Mouse (Mus musculus): ENCODE results near the gene Cd200r1. TPM values are rescaled to one million over a fixed set of nuclear protein-coding genes. Genes with fewer than 3 reads are reported as not detected.
"Not testable (repeated sequence)": the region's sequence is repeated elsewhere in the genome, so short reads cannot be mapped to it uniquely, and the experiment has no call there.

The Cd200r1 gene
- total RNA-seq, 4 experiments from 2014 or later = 0.67 to 1.0 (median 0.91) TPM

- DNase-seq (ENCODE audit: low spot score in 2 of 2) = peak in 1 of 2 experiments; percentile 28
Observed at GRCm38 (mm10) chr16:44766320-44766892, 870 bp downstream of the Cd200r1 start.

DNA sequence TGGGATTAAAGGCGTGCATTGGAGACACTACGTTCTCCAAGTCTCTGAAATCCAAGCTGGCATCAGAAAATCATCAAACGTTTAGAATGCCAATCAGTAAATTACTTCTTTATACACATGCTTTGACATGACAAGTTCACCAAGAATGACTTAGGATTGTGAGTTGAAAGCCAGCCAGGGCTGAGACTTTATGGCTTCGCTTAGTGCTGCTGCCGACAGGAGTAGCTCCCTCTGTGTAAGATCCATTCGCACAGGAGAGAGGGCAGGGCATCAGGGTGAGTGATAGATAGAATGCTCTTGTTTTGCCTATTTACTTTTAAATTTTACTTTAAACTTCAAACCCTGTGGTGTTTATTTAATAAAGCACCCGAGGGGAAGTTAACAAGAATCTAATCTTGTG, 2.0 kb downstream of the Cd200r1 start:
- DNase-seq (ENCODE audit: low spot score in 2 of 2) = no peak

DNA sequence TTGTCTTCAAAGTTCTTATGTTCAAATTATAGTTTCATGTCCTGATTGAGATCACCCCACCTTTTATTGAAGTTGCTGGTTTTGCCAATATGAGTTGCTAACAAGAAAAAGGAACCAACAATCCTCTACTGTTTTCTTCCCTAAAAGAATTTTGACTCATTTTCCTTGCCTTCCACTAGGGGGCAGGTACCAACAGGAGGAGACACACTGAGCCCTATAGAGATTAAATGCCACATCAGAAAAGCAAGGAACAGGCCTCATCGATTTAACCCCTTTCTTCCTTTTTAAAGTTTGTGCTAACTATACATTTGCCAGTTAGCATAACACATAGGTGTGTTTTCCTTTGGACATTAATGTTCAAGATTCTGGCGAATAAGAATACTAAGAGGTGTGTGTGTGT, 2.4 kb downstream of the Cd200r1 start:
- DNase-seq (ENCODE audit: low spot score in 2 of 2) = no peak

GRCm38 (mm10) chr16:44772577-44772976, 7.0 kb downstream of the Cd200r1 start:
- DNase-seq (ENCODE audit: low spot score in 2 of 2) = no peak

DNA sequence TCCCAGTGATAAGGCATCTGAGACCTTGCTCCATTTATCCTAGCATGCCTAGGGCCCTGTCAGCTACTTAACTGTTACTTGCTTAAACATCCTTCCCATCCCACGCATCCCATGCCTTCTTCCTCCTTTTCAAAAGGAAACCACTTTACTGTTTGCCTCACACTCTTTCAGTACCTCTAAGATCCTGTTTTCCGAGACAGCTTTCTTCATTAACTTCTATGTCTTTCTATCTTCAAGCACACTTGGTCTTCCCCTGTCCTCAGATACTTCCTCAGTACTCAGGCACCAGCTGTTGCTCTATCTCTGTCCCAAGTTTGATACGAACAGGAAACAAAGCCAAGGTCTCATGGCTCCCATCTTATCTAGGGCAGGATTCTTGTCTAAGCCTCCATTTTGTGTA, 8.1 kb downstream of the Cd200r1 start:
- no peak for DNase-seq (ENCODE audit: low spot score in 2 of 2)

DNA sequence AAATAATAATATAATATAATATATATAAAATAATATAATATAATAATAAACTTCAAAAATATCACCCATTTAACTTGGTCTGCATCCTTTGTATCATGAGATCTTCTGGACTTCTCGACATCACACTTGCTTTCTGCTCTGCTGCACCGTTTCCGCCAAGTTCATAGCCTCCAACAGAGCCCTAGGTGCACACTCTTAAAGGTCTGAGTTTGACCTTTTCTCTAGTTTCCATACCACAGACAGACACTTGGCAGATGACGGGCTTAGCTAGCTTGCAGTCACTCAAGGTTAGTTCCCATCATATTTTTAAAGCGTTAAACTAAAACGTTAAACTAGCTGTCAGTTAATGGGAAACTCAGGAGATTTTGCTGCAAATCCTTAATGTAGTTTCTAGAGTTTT, 8.7 kb downstream of the Cd200r1 start:
- DNase-seq (ENCODE audit: low spot score in 2 of 2) = no peak

DNA sequence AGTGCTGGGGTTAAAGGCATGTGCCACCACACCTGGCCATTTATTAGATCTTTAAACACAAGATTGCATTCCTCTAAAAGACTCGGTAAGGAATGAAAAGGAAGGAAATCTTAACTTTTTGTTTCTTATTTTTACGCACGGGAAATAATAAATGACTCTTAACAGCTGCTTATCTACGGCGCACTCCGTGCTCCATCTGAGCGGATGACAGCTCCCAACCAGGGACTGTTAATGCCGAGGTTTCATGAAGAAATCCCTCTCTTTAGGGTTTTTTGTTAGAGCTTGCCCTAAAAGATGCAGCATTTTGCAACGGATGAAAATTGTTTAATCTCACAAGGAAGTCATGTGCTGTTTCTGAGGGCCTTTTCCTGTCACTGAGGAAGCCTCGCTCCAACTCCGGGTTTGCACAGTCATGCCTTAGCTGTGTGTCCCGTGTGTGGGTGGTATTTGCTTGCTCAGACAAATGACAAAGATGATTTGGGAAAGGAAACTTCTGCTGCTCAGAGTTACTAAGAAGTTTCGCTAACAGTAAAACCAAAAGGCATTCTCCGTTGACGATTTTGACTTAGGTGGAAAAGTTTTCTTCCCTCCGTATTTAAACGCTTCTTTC, 13.1 kb downstream of the Cd200r1 start:
- DNase-seq (ENCODE audit: low spot score in 2 of 2) = no peak

- no peak for DNase-seq (ENCODE audit: low spot score in 2 of 2)
Observed at GRCm38 (mm10) chr16:44779494-44779893, 14.0 kb downstream of the Cd200r1 start.

DNA sequence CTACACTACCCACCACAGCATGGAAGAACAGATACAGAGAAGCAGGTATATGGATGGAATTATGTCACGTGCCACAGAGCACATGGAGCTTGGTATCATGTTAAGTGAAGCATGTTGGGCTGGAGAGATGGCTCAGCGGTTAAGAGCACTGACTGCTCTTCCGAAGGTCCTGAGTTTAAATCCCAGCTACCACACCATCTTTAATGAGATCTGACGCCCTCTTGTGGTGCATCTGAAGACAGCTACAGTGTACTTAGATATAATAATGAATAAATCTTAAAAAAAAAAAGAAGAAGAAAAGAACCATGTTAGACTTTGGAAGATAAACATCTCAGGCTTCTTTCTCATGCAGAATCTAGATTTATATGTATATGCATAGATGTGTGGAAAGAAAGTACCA, 15.2 kb downstream of the Cd200r1 start:
- no peak for DNase-seq (ENCODE audit: low spot score in 2 of 2)

DNA sequence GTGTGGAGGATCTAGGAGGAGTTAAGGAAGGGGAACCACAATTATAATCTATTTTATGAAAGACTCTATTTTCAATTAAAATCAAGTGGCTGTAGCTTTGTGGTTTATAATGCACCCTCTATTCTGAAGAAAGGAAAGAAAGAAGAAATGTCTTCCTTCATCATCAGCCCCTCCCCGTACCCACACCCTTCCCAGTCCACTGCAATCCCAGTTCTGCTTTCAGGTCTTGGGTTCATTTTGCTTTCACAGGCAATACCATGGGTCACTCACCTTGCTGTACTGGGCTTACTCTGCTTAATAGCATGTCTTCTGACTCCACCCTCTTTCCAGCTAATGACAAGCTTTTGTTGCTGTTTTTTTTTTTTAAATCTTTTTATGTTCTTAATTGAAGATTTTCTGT, 21.4 kb downstream of the Cd200r1 start:
- DNase-seq (ENCODE audit: low spot score in 2 of 2) = no peak

- DNase-seq (ENCODE audit: low spot score in 2 of 2) = no peak
Observed at GRCm38 (mm10) chr16:44794416-44794815, 28.9 kb downstream of the Cd200r1 start.

GRCm38 (mm10) chr16:44805976-44806375, 40.4 kb downstream of the Cd200r1 start:
- DNase-seq (ENCODE audit: low spot score in 2 of 2) = no peak

GRCm38 (mm10) chr16:44810223-44810622, 44.7 kb downstream of the Cd200r1 start:
- not testable (repeated sequence) for DNase-seq (ENCODE audit: low spot score in 2 of 2)

DNA sequence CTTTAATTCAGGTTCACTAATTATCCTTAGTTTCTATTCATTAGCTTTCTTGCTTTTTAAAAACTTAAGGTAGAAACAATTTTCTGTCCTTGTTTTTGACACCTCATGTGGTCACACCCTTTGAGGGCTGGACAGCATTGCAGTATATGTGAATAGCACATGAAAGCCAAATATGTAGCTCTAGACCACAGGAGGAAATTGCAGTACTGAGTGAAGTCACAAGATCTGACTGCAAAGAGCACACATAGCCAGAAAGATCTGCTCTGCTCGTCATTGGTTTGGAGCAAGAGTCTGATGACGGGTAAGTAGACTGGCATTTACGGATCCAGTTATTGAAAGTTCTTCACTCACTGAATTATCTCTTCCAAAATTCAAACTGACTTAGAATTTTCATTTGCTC, 46.0 kb downstream of the Cd200r1 start, which contains the start of gene Cd200r4:
Gene Cd200r4, plus strand, starts transcription at position 190 of the 400 bp plus-strand sequence.
- DNase-seq (ENCODE audit: low spot score in 2 of 2) = no peak

- no peak for DNase-seq (ENCODE audit: low spot score in 2 of 2)
Observed at GRCm38 (mm10) chr16:44812468-44813065, 47.0 kb downstream of the Cd200r1 start.

- no peak for DNase-seq (ENCODE audit: low spot score in 2 of 2)
Observed at GRCm38 (mm10) chr16:44818010-44818409, 52.5 kb downstream of the Cd200r1 start.

GRCm38 (mm10) chr16:44820545-44820944, 55.0 kb downstream of the Cd200r1 start:
- no peak for DNase-seq (ENCODE audit: low spot score in 2 of 2)

DNA sequence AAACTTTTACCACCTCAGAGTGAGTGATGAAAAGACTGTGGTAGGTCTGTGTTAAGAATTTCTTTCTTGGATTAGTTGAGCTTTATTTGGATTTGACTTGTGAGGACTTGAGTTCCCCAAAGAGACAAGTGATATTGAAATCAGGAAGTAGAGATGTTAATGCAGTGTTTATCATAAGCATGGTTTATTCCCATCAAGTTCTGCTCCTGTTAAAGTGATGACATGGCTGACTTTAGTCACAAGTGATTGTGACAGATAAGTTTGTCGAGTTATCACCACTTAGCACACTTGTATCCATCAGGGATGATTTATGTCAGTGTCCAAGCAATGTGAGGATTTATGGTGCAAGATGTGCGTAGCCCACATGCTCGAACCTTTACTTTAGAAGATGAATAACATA, 66.8 kb downstream of the Cd200r1 start:
- no peak for DNase-seq (ENCODE audit: low spot score in 2 of 2)

DNA sequence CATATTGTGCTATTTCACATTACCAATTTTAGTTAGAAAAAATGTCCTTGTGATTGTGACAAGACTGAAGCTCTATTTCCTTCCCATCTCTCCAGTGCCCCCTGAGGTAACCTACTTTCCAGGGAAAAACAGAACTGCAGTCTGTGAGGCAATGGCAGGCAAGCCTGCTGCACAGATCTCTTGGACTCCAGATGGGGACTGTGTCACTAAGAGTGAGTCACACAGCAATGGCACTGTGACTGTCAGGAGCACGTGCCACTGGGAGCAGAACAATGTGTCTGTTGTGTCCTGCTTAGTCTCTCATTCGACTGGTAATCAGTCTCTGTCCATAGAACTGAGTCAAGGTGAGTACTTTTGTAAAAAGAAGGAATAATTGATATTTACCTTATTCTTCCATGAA, 67.7 kb downstream of the Cd200r1 start:
- DNase-seq (ENCODE audit: low spot score in 2 of 2) = peak in 1 of 2 experiments; percentile 28
